Mouse (Mus musculus) WW6 (cell line): ENCODE results near the gene Scn3a.

Experiments
- DNase-seq: peaks from one replicate; pipeline ENCODE4 v3.0.0-alpha.2; 2013; ENCODE audit warnings: low read depth, low spot score

Scn3a gene

GRCm38 (mm10) chr2:65413746-65414145 is 153.7 kb downstream of the Scn3a start:
- no peak for DNase-seq
